Mouse (Mus musculus) kidney, postnatal 14 days (tissue): ENCODE results near the gene Sh3gl2.

Experiments
- DNase-seq: peaks from one replicate; pipeline ENCODE4 v3.0.0; 2022; ENCODE audit warnings: mixed read lengths

Gene Sh3gl2

GRCm38 (mm10) chr4:85232386-85233381, 27.8 kb downstream of the Sh3gl2 start:
- no peak for DNase-seq

- DNase-seq: no peak
These were observed 36.7 kb downstream of the Sh3gl2 start for GRCm38 (mm10) chr4:85241675-85242074.

GRCm38 (mm10) chr4:85242562-85242961, 37.6 kb downstream of the Sh3gl2 start:
- DNase-seq: no peak

GRCm38 (mm10) chr4:85248673-85249072, 43.7 kb downstream of the Sh3gl2 start:
- no peak for DNase-seq

- peak; percentile 14 for DNase-seq
These were observed 45.3 kb downstream of the Sh3gl2 start for GRCm38 (mm10) chr4:85250271-85250670.

GRCm38 (mm10) chr4:85250786-85251185, 45.9 kb downstream of the Sh3gl2 start:
- peak; percentile 28 for DNase-seq

- no peak for DNase-seq
These were observed 51.0 kb downstream of the Sh3gl2 start for GRCm38 (mm10) chr4:85255771-85256389.

GRCm38 (mm10) chr4:85256461-85257202, 51.7 kb downstream of the Sh3gl2 start:
- no peak for DNase-seq

- DNase-seq: no peak
These were observed 52.9 kb downstream of the Sh3gl2 start for GRCm38 (mm10) chr4:85257771-85258341.

GRCm38 (mm10) chr4:85260687-85261658, 56.0 kb downstream of the Sh3gl2 start:
- no peak for DNase-seq

GRCm38 (mm10) chr4:85262146-85262545, 57.2 kb downstream of the Sh3gl2 start:
- no peak for DNase-seq

- DNase-seq: no peak
These were observed 57.7 kb downstream of the Sh3gl2 start for GRCm38 (mm10) chr4:85262606-85263005.

GRCm38 (mm10) chr4:85267456-85267855, 62.5 kb downstream of the Sh3gl2 start:
- DNase-seq: no peak

GRCm38 (mm10) chr4:85272877-85273276, 68.0 kb downstream of the Sh3gl2 start:
- no peak for DNase-seq

- no peak for DNase-seq
These were observed 68.5 kb downstream of the Sh3gl2 start for GRCm38 (mm10) chr4:85273452-85273851.

GRCm38 (mm10) chr4:85283151-85283550, 78.2 kb downstream of the Sh3gl2 start:
- DNase-seq: no peak

- no peak for DNase-seq
These were observed 85.1 kb downstream of the Sh3gl2 start for GRCm38 (mm10) chr4:85289990-85290389.

GRCm38 (mm10) chr4:85291296-85291695, 86.4 kb downstream of the Sh3gl2 start:
- no peak for DNase-seq

GRCm38 (mm10) chr4:85293368-85293767, 88.4 kb downstream of the Sh3gl2 start:
- DNase-seq: no peak

- no peak for DNase-seq
These were observed 95.9 kb downstream of the Sh3gl2 start for GRCm38 (mm10) chr4:85300610-85301405.
